Mouse (Mus musculus) retina, embryonic 14.5 days (tissue): Measurements from ENCODE around the gene Olfr922.

ENCODE experiments used
- DNase-seq: peaks from one replicate; pipeline ENCODE4 v3.0.0-alpha.2; 2015; ENCODE audit warnings: low spot score

The Olfr922 gene

GRCm38 (mm10) chr9:38814314-38814713, at the start of gene Olfr922:
Olfr922 (plus strand) TSS chr9:38814614.
- no peak for DNase-seq

- DNase-seq, result no peak
Measured at GRCm38 (mm10) chr9:38772768-38773167, 41.6 kb upstream of the Olfr922 start, which contains the start of gene Olfr921. Olfr921 (plus strand) TSS chr9:38773068.

GRCm38 (mm10) chr9:38792689-38793088, 21.7 kb upstream of the Olfr922 start:
- no peak for DNase-seq

- peak; percentile 4 for DNase-seq
Measured at GRCm38 (mm10) chr9:38805696-38806095, 8.7 kb upstream of the Olfr922 start.

GRCm38 (mm10) chr9:38815458-38815986, 1.1 kb downstream of the Olfr922 start:
- no peak for DNase-seq

GRCm38 (mm10) chr9:38826245-38826644, 11.8 kb downstream of the Olfr922 start, which contains the start of gene Olfr923:
Olfr923 (plus strand) TSS chr9:38826545.
- no peak for DNase-seq

GRCm38 (mm10) chr9:38833027-38833426, 18.6 kb downstream of the Olfr922 start:
- no peak for DNase-seq

- DNase-seq, result no peak
Measured at GRCm38 (mm10) chr9:38844149-38844548, 29.7 kb downstream of the Olfr922 start, which contains the start of gene Olfr924. Olfr924 (plus strand) TSS chr9:38844449.

GRCm38 (mm10) chr9:38854760-38855159, 40.3 kb downstream of the Olfr922 start, which contains the start of gene Olfr26:
Olfr26 (plus strand) TSS chr9:38855060.
- no peak for DNase-seq
